Mouse (Mus musculus): Measurements from ENCODE around the gene Cd83.
A peak's percentile ranks its signal among the peaks of the same experiment; 100 is the strongest.

The Cd83 gene

DNA sequence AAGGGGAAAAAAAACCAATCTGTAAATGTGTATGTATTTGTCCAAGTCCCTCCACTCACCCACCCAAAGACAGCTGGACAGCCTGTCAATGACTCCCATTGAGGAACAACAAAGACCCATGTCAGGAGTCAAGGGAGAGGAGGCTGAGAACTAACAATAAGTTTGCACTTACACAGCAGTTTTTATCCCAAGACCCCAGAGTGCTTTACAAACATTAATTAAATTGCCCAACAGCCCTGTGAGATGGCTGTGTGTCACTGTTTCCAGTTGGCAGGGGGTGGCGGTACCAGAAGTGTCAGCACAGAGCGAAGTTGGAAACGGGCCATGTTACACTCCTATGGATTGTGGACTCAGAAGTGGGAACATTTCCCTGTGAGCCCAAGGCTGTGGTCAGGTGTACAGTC is 22.7 kb downstream of the Cd83 start:
- DNase-seq = no peak

DNA sequence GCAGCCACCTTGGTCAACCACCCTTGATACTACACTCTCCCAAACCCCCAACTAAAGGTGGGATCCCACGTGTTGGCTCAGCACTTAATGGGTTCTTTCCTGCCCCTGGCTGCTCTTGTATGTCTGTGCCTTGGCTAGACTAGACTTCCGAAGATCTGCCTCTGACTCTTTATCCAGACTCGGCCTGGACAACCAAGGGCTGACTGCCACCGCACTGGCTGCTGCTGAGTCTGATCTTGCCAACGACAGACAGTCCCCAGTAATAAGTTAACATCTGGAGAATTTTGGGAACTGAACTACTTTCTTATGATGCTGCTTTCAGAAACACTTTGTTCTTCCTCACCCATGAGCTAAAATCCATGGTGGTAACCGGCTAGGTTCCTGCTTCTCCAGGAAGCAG is 26.0 kb downstream of the Cd83 start:
- no peak for DNase-seq

DNA sequence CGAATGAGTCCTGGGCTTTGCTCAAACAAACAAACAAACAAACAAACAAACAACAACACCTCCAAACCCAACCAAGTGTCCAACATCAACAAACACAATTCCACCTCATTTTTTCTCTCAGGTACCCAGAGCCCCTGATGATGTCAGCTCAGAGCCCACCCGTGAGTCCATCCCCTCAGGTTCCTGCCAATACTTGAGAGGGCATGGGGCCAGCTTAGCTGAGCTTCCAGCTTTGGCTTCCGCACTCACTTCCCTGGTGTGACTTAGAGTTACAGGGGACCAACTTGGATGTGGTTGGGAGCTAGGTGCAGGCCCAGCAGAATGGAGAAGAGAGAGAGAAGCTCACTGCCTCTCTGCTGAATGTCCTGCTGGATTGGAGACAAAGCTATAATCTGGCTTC is 27.3 kb downstream of the Cd83 start:
- DNase-seq = no peak

DNA sequence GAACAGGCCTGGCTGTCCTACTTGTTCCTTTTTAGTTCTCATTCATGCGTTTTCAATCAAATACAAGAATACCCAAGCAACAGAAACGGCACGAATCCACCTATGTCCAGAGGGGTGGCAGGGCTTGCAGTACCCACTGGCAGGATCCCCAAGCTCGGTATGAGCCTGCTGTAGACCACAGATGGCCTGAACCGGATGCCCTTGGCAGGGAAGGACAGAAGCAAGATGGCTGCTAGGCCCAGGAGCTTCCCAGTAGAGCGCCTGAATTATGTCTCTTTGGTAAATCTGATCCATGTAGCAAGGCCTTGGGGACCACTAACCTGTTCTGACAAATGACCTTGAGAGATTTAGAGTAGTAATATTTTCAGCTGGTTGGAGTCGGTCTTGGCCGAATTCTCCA is 28.9 kb downstream of the Cd83 start:
- DNase-seq = no peak

DNA sequence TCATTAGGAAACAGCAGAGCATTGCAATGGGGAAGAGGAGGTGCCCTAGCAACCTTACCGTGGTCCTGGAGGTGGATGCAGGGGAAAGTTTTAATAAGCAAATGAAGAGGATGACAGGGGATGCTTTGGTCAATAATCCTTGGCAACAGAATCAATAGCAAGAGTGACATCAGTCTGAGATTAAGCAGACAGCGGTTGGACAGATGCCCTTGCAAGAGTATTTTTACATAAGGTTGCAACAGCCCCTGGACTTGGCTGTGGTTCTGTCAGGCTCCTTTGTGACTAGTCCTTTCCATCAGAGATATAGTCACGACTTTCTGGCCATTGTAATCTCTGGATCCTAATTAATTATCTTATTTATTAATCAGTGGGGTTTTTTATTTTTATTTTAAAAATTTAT is 32.9 kb downstream of the Cd83 start:
- DNase-seq = no peak

DNA sequence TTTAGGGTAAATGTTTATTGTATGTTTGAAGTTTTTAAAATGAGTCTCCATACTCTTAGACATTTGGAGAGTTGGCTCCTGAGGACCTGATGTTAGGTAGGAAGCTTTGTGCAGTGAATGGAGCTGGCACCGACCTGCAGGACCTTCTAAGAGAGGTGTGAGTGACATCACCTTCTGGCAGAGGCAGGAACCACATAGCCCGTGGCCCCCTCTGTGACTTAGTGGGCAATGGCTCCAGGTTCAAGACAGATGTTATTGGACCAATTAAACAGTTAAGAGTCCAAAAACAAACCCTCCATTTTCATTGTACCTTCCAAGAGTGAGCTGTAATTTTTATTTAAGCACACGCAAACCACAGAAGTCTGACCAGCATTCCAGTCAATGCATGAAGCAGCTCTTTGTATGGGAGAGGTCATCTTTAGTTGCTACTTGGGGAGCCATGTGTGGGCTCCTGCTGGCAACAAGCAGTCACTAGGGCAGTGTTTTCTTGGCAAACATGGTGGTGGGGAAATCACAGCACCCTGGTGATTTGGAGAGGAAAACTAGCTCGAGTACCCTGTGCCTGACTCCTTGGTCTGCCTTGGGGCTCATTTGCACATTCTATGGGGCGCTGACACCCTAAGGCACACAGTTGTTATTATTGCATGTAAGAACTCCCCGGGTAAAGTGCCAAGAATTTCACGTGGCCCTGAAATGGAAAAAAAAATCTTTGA is 33.9 kb downstream of the Cd83 start:
- DNase-seq = no peak

DNA sequence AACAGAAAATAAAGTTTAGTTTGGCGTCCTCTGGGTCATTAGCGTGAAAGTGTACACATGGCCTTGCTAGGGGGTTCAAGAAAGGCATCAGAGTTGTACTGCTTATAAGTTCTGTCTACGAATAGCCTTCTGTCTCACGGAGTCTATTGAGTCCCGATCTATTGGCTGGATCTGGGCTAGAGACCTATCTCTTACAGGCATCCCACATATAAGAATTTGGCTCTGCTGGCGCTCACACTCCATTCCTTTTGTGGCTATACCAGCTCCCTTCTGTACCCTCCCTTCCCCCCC is 34.4 kb downstream of the Cd83 start:
- no peak for DNase-seq

DNA sequence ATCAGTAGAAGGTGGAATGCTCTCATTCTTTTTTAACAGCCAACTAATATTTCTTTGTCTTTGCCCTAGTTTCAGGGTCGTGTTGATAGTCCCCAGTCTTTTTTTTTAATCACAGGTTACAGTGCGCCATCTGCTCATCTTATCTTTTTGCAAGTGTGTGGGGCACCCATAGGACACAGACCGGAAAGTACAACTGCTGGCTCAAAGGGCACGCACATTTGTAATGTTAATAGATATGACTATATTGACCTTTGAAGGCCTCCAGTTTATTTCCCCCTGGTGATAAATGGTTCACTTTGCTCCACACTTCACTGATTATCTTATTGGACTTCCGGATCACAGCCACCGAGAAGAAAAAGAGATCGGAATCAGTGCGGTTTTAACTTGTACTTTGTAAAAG is 35.5 kb downstream of the Cd83 start:
- no peak for DNase-seq

DNA sequence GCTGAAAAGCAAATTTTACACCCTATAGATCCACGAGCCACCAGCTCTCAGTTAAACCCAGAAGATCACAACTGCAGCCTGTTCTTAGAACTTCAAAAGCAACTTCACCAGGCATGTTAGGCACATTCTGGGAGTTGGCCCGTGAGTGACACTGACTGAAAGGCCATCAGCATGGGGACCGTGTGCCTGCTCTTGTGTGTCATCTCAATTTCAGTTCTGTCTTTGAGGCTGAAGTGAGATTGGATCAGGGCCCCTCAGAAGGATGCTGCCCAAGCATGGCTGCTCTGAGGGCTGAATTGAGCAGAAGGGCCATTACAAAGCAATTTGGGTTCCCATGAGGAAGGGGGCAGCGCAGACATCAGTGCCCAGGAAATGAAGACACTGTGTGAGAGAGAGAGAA is 37.7 kb downstream of the Cd83 start:
- DNase-seq = no peak

DNA sequence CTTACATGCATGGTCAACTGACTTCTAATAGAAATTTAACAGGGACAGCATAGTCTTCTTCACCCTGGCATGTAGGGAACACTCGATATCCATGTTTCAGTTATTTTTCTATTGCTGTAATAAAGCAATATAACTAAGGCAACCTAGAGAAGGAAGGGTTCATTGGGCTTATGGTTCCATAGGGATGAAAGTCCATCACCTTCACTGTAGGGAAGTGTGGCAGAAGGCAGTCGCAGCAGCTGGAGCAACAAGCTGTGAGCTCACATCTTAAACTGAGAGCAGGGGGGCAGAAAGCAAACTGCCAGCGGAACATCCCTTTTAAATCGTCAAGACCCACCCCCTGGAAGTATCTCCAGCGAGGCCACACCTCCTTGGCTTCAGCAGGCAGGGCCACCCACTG is 44.1 kb downstream of the Cd83 start:
- no peak for DNase-seq

DNA sequence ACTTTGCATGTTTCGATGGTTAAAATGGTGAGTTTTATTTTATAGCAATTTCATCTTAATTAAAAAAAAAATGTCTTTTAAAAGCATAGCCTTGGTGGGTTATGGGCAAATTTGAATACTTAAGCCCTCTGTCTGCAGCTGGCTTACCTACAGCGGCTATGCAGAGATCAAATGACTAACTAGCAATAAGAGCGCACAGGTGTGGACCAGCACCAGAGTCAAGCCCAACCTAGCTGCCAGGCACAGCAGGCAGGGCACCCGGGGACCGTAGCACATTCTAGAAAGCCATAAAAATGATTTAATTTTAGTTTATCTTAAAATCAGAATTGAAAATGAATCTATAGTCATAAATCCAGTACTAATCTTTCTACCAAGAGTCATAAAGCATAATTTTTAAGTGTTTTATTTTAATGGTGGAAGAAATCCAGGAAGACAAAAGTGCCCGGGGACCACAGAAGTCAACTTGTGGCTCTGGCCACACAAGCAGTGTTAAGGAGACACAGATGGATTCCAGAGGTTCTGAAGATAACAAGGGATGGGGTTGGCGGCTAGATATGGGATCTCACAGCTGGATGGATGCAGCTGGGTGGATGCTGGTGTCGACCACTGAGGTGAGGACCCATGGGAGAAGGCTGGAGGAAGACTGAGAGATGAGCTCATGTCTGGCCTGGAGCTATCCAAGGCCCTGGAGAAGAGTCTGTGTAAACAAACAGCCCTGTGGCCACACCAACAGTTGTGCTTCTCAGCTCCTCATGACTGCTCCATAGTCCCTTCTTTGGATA is 46.5 kb downstream of the Cd83 start:
- peak; percentile 19 to 29 for DNase-seq

DNA sequence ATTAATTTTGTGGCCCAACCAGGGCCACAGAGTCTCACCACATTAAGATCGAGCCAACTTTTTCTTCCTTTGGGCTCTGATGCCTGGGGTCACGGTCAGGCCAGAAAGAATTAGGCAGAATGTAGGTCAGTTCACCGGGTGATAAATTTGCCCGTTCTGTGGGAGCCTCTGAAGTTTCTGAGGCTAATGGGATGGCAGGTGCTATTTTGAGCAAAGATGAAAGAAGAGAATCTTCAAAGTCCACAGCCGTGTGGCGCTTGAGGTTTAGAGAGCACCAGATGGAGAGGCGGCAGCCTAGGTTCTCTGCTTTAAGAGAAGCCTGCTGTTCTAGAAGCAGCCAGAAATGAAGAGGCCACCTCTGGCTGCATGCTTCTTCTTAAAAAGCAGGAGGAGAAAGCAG is 48.2 kb downstream of the Cd83 start:
- DNase-seq = peak; percentile 55 to 66

DNA sequence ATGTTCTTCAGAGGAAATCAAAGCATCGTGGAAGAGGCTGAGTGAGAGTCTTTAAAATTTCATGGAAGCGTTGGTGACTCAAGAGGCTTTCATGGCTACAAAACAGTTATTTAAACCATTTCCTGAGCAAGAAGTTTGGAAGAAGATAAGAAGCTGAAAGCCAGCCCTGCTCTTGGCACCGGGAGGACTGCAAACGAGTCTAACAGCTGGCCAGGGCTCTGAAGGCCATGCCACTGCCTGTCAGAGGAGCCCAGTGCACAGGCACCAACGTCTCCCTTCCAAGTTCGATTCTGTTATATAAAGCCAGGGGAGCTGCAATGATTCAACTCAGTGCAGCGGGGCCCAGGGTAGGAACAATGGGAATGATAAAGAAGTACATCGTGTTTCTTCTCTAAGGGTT is 51.8 kb downstream of the Cd83 start:
- DNase-seq = no peak

DNA sequence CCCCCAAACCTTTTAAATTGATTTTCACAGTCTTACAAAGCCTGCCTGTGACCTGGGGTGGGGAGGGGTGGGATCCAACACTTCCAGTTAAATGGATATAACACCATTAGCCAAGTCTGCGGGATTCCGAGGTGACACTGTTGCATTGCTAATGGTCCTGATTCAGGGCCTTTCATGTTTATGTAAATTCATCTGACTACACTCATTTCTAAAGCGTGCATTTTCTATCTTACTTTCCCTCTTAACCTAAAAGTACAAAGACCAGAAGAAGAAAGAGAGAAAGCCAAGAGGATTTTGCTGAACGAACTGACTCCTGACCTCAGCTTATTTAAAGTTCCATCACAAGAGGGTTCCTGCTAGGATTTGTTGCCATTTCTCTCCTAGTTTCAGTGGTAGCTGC is 53.2 kb downstream of the Cd83 start:
- DNase-seq = no peak

DNA sequence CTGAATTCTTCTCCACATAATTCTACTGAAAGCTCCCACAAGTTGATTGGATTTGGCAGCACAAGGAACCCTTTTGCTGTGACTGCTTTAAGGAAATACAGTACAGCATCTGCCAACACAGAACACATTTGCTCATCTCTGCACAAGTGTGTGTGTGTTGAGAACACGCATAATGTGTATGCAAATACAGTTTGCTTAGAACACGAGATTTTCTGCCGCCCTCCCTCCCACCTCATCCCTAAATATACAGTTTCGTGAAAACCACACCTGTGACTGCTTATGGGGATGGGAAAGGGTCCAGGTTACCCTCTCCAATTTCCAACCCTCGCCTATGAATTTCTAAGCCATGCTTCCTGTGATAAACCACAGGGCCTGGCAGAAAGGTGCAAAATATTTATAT is 60.6 kb downstream of the Cd83 start:
- DNase-seq = no peak

DNA sequence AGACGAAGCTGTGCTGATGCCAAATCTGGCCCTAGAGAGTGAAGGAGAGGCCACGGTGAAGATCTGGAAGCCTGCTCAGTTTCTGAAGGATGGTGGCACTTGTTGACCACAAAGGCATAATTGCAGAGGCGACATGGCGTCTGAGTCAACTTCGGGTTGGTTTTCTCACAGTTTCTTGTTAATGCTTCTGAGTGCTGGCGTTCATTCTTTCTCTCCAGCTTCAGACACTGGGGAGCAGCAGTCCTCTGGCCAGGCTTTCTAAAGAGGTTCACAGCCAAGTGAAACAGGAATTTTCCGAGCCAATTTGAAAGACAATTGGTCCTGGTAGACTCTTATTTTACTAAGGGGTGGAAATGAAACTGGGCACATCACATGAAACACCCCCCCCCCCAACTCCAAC is 62.6 kb downstream of the Cd83 start:
- no peak for DNase-seq

DNA sequence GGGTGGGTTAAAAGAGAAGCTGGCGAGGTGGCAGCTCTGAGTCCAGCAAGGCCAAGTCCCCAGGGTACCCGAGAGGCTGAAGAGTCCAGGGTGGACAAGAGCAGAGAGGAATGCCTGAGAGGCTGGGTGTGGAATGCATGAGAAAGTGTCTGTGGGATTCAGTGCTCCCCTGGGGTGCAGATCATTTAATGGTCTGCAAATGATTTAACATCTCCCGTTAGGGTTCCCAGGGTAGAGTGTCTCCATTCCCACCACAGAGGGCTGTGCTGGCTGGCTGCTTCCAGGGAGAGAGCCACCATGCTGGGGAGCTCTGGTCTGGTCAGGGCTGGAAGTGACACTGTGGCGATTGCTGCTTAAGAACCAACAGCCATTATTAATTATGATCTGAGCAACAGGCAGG is 65.2 kb downstream of the Cd83 start:
- no peak for DNase-seq

DNA sequence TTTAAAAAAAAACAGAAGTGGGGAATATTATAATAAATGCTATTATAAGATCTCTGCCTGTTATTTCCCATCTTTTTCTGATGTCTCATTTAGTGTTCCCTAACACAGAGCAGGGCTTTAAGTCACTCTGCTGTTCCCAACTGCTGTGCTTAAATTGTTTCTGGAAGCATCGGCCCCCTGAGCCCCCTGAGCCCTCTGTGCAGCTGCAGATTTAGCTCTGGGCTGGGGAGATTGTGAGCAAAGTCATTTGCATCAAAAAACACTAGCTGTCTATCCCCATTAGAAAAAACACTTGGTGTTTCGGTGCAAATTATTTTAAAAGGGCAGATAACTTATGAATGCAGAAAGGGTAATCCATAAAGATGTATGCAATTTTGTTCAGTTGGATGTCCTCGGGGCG is 66.5 kb downstream of the Cd83 start:
- no peak for DNase-seq
